9 mouse cellular contexts compared by ENCODE assay signal in the genomic region with DNA sequence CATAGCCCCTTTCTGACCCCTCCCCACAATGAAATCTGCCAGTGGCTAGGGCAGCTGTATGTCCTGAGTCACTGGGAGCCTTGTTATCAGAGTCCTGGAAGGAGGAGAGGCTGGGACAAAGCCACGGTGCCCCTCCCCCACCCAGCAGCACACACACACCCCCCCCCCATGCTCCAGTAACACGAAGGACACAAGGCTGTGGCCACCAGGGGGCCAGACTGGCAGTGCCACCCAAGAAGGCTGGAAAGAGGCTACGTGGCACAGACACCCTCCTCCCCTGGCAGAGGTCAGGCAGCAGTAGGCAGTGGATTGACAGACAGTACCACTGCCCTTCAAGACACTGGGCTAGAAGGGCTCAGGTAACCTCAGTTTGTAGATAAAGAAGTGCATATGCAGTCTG. TPM values are rescaled to one million over a fixed set of nuclear protein-coding genes. Genes with fewer than 3 reads are reported as not detected.
DNase-seq lines count a peak whose midpoint lies in the region; ATAC-seq and TF ChIP-seq lines count a peak whose summit lies in the region.
"Had no signal": no experiment of that assay in that cellular context is flagged by ENCODE, and none has a peak within 500 bp of the region (broad histone marks: within the 10 kb centered on the region; RNA-seq: fewer than 3 reads in every experiment).

No protein-coding gene starts in this region.

- no peaks in the 10 kb centered on the region for H3K36me3 ChIP-seq in hindbrain, embryonic 10.5 days
- no peaks in the 10 kb centered on the region for H3K36me3 ChIP-seq in hindbrain, embryonic 16.5 days (ENCODE audit: control insufficient read depth, insufficient read depth, low read length)
- H3K36me3 ChIP-seq in thymus, adult 2 months (ENCODE audit: control insufficient read depth, insufficient read depth, low read length), result no peaks in the 10 kb centered on the region
- no peaks in the 10 kb centered on the region for H3K36me3 ChIP-seq in embryonic facial prominence, embryonic 11.5 days (replicated peaks; ENCODE audit: control insufficient read depth, insufficient read depth, low read depth, low read length)
- H3K36me3 ChIP-seq in midbrain, embryonic 11.5 days (ENCODE audit: control insufficient read depth, insufficient read depth, low read length), result no peaks in the 10 kb centered on the region

- no peaks in the 10 kb centered on the region for H3K9me3 ChIP-seq in hindbrain, embryonic 10.5 days
- H3K9me3 ChIP-seq in hindbrain, embryonic 16.5 days (ENCODE audit: control insufficient read depth, low read length), result no peaks in the 10 kb centered on the region
- no peaks in the 10 kb centered on the region for H3K9me3 ChIP-seq in embryonic facial prominence, embryonic 11.5 days (replicated peaks; ENCODE audit: control insufficient read depth, low read length)
- no peaks in the 10 kb centered on the region for H3K9me3 ChIP-seq in midbrain, embryonic 11.5 days (ENCODE audit: control insufficient read depth, low read length)
- H3K9me3 ChIP-seq: limb, embryonic 13.5 days had no signal

- H3K4me3 ChIP-seq in hindbrain, embryonic 10.5 days, result no peak overlapping the region
- H3K4me3 ChIP-seq in hindbrain, embryonic 16.5 days (ENCODE audit: low read length), result no peak overlapping the region
- no peak overlapping the region for H3K4me3 ChIP-seq in thymus, adult 2 months (ENCODE audit: control insufficient read depth, insufficient read depth, low read length)
- H3K4me3 ChIP-seq in embryonic facial prominence, embryonic 11.5 days (ENCODE audit: low read depth, low read length), result no peak overlapping the region
- H3K4me3 ChIP-seq in cerebellum, adult 2 months (replicated peaks; ENCODE audit: insufficient read depth, low read depth, low read length), result no peak overlapping the region
- H3K4me3 ChIP-seq in midbrain, embryonic 11.5 days (ENCODE audit: low read depth, low read length), result no peak overlapping the region
- H3K4me3 ChIP-seq: limb, embryonic 13.5 days had no signal

- no peak for ATAC-seq in hindbrain, embryonic 16.5 days
- ATAC-seq in embryonic facial prominence, embryonic 11.5 days (replicated peaks; ENCODE audit: insufficient number of reproducible peaks, low FRiP score, low TSS enrichment, low read depth), result no peak
- ATAC-seq in midbrain, embryonic 11.5 days (ENCODE audit: low FRiP score), result no peak

- peaks cover 38% of the 10 kb centered on the region for H3K4me1 ChIP-seq in hindbrain, embryonic 10.5 days (replicated peaks)
- peaks cover 7% of the 10 kb centered on the region; the same call in 1 of the 2 replicates for H3K4me1 ChIP-seq in hindbrain, embryonic 16.5 days (ENCODE audit: control insufficient read depth, insufficient read depth, low read depth, low read length)
- peaks cover 2% of the 10 kb centered on the region; the same call in 1 of the 2 replicates for H3K4me1 ChIP-seq in thymus, adult 2 months (replicated peaks; ENCODE audit: control insufficient read depth, insufficient read depth, low read length)
- peaks cover 4% of the 10 kb centered on the region for H3K4me1 ChIP-seq in embryonic facial prominence, embryonic 11.5 days (ENCODE audit: control insufficient read depth, insufficient read depth, low read length)
- H3K4me1 ChIP-seq in cerebellum, adult 2 months (ENCODE audit: control insufficient read depth, insufficient read depth, low read length), result peaks cover 8% of the 10 kb centered on the region
- H3K4me1 ChIP-seq in midbrain, embryonic 11.5 days (ENCODE audit: control insufficient read depth, insufficient read depth, low read length), result peaks cover 6% of the 10 kb centered on the region; the same call in 1 of the 2 replicates

- TF ChIP-seq POLR2A in thymus, adult 2 months (IDR thresholded peaks at IDR 0.05; ENCODE audit: control insufficient read depth, extremely low read depth, insufficient read depth, low read length, poor library complexity), result no peak
- no peak for TF ChIP-seq POLR2A in cerebellum, adult 2 months (IDR thresholded peaks at IDR 0.05; ENCODE audit: borderline replicate concordance, insufficient read depth, low read length)

- H3K27ac ChIP-seq in hindbrain, embryonic 10.5 days, result peak overlapping the region; percentile 71
- H3K27ac ChIP-seq in hindbrain, embryonic 16.5 days (ENCODE audit: low read depth, low read length), result no peak overlapping the region
- no peak overlapping the region for H3K27ac ChIP-seq in thymus, adult 2 months (ENCODE audit: control insufficient read depth, insufficient read depth, low read length)
- no peak overlapping the region for H3K27ac ChIP-seq in embryonic facial prominence, embryonic 11.5 days (replicated peaks; ENCODE audit: low read depth, low read length)
- H3K27ac ChIP-seq in cerebellum, adult 2 months (ENCODE audit: insufficient read depth, low read length), result no peak overlapping the region
- H3K27ac ChIP-seq in midbrain, embryonic 11.5 days (ENCODE audit: low read depth, low read length), result no peak overlapping the region
- H3K27ac ChIP-seq: limb, embryonic 13.5 days had no signal

- DNase-seq in hindbrain, embryonic 10.5 days (ENCODE audit: low spot score), result peak; percentile 17
- peak; percentile 10 for DNase-seq in thymus, postnatal 0 days (ENCODE audit: low spot score)
- DNase-seq in thymus, adult 2 months, result no peak
- peak; percentile 40 for DNase-seq in embryonic facial prominence, embryonic 11.5 days (ENCODE audit: low spot score)
- peak; percentile 75 for DNase-seq in lung, postnatal 10 days
- no peak for DNase-seq in cerebellum, adult 2 months
- no peak for DNase-seq in midbrain, embryonic 11.5 days (ENCODE audit: low spot score, missing footprints)

- H3K4me2 ChIP-seq in hindbrain, embryonic 16.5 days (ENCODE audit: low read length), result no peak overlapping the region
- H3K4me2 ChIP-seq in embryonic facial prominence, embryonic 11.5 days (ENCODE audit: low read depth, low read length), result no peak overlapping the region
- no peak overlapping the region for H3K4me2 ChIP-seq in midbrain, embryonic 11.5 days
- H3K4me2 ChIP-seq: limb, embryonic 13.5 days had no signal

- 15% methylated on average over 3 of the region's 3 CpGs for WGBS in hindbrain, embryonic 10.5 days
- WGBS in hindbrain, embryonic 16.5 days, result 11% methylated on average over 3 of the region's 3 CpGs
- WGBS in thymus, adult 2 months, result 14% methylated on average over 3 of the region's 3 CpGs
- WGBS in embryonic facial prominence, embryonic 11.5 days, result 27% methylated on average over 3 of the region's 3 CpGs
- WGBS in cerebellum, adult 2 months, result 26% methylated on average over 3 of the region's 3 CpGs
- 11% methylated on average over 3 of the region's 3 CpGs for WGBS in midbrain, embryonic 11.5 days

- H3K9ac ChIP-seq in hindbrain, embryonic 16.5 days (ENCODE audit: low read depth, low read length), result no peak overlapping the region
- no peak overlapping the region for H3K9ac ChIP-seq in embryonic facial prominence, embryonic 11.5 days (replicated peaks; ENCODE audit: low read length)
- H3K9ac ChIP-seq in midbrain, embryonic 11.5 days (ENCODE audit: low read length), result no peak overlapping the region

- peaks cover 28% of the 10 kb centered on the region for H3K27me3 ChIP-seq in hindbrain, embryonic 10.5 days (ENCODE audit: insufficient read depth, poor library complexity, severe bottlenecking)
- no peaks in the 10 kb centered on the region; the same call in 1 of the 2 replicates for H3K27me3 ChIP-seq in hindbrain, embryonic 16.5 days (replicated peaks; ENCODE audit: control insufficient read depth, insufficient read depth, low read length)
- H3K27me3 ChIP-seq in thymus, adult 2 months (ENCODE audit: control insufficient read depth, insufficient read depth, low read length), result no peaks in the 10 kb centered on the region
- H3K27me3 ChIP-seq in embryonic facial prominence, embryonic 11.5 days (ENCODE audit: control insufficient read depth, insufficient read depth, low read length), result no peaks in the 10 kb centered on the region
- H3K27me3 ChIP-seq in cerebellum, adult 2 months (ENCODE audit: control insufficient read depth, insufficient read depth, low read length), result no peaks in the 10 kb centered on the region
- H3K27me3 ChIP-seq in midbrain, embryonic 11.5 days (ENCODE audit: control insufficient read depth, insufficient read depth, low read length), result no peaks in the 10 kb centered on the region; the same call in 1 of the 2 replicates

- TF ChIP-seq CTCF in thymus, adult 2 months (IDR thresholded peaks at IDR 0.05; ENCODE audit: borderline replicate concordance, control insufficient read depth, extremely low read depth, insufficient read depth, low read length, poor library complexity), result no peak
- TF ChIP-seq CTCF in cerebellum, adult 2 months (IDR thresholded peaks at IDR 0.05; ENCODE audit: borderline replicate concordance, insufficient read depth, low read depth, low read length), result no peak

RNA-seq across cellular contexts. Expression of a gene that starts 29.2 kb away (rescaled TPM):
- 1.9 and 2.0 TPM in 2 replicates for polyA plus RNA-seq in hindbrain, embryonic 10.5 days (2016; fragmentation: Nextera tagmentation; extraction: Ambion mirVana)
- 10.7 and 10.8 TPM in 2 replicates for polyA plus RNA-seq in hindbrain, embryonic 16.5 days (2015; fragmentation: Nextera tagmentation; extraction: Ambion mirVana)
- 0.91 and 1.4 TPM in 2 replicates for polyA plus RNA-seq in thymus, postnatal 0 days (2015; fragmentation: Nextera tagmentation; extraction: Ambion mirVana)
- polyA plus RNA-seq in thymus, adult 2 months (2012; rRNA removed), result 3.5 and 3.6 TPM in 2 replicates
- polyA plus RNA-seq in embryonic facial prominence, embryonic 11.5 days (2014; fragmentation: Nextera tagmentation; extraction: Ambion mirVana), result 2.0 and 2.4 TPM in 2 replicates
- polyA plus RNA-seq in cerebellum, adult 2 months (2012; rRNA removed), result 7.4 and 8.9 TPM in 2 replicates
- 1.1 and 1.4 TPM in 2 replicates for polyA plus RNA-seq in midbrain, embryonic 11.5 days (2014; fragmentation: Nextera tagmentation; extraction: Ambion mirVana)

RNA-seq across cellular contexts. Expression of a gene that starts 29.5 kb away (rescaled TPM):
- polyA plus RNA-seq in hindbrain, embryonic 10.5 days (2016; fragmentation: Nextera tagmentation; extraction: Ambion mirVana), result 0.14 TPM in 1 of 2 replicates, not detected in the other
- 0.20 TPM in 1 of 2 replicates, not detected in the other for polyA plus RNA-seq in hindbrain, embryonic 16.5 days (2015; fragmentation: Nextera tagmentation; extraction: Ambion mirVana)
- 0.13 TPM in 1 of 2 replicates, not detected in the other for polyA plus RNA-seq in thymus, postnatal 0 days (2015; fragmentation: Nextera tagmentation; extraction: Ambion mirVana)
- 2.2 TPM in 2 replicates for polyA plus RNA-seq in thymus, adult 2 months (2012; rRNA removed)
- not detected in 2 replicates for polyA plus RNA-seq in embryonic facial prominence, embryonic 11.5 days (2014; fragmentation: Nextera tagmentation; extraction: Ambion mirVana)
- polyA plus RNA-seq in cerebellum, adult 2 months (2012; rRNA removed), result 0.21 and 0.33 TPM in 2 replicates
- not detected in 2 replicates for polyA plus RNA-seq in midbrain, embryonic 11.5 days (2014; fragmentation: Nextera tagmentation; extraction: Ambion mirVana)

RNA-seq across cellular contexts. Expression of a gene that starts 34.2 kb away (rescaled TPM):
- 6.7 and 9.2 TPM in 2 replicates for polyA plus RNA-seq in hindbrain, embryonic 10.5 days (2016; fragmentation: Nextera tagmentation; extraction: Ambion mirVana)
- 3.0 and 3.8 TPM in 2 replicates for polyA plus RNA-seq in hindbrain, embryonic 16.5 days (2015; fragmentation: Nextera tagmentation; extraction: Ambion mirVana)
- 4.7 and 5.1 TPM in 2 replicates for polyA plus RNA-seq in thymus, postnatal 0 days (2015; fragmentation: Nextera tagmentation; extraction: Ambion mirVana)
- polyA plus RNA-seq in thymus, adult 2 months (2012; rRNA removed), result 15.0 and 15.6 TPM in 2 replicates
- polyA plus RNA-seq in embryonic facial prominence, embryonic 11.5 days (2014; fragmentation: Nextera tagmentation; extraction: Ambion mirVana), result 6.6 and 7.3 TPM in 2 replicates
- polyA plus RNA-seq in cerebellum, adult 2 months (2012; rRNA removed), result 8.4 and 10.3 TPM in 2 replicates
- polyA plus RNA-seq in midbrain, embryonic 11.5 days (2014; fragmentation: Nextera tagmentation; extraction: Ambion mirVana), result 4.8 and 4.9 TPM in 2 replicates

RNA-seq across cellular contexts. Expression of a gene that starts 43.3 kb away (rescaled TPM):
- polyA plus RNA-seq in hindbrain, embryonic 10.5 days (2016; fragmentation: Nextera tagmentation; extraction: Ambion mirVana), result 66.8 and 67.9 TPM in 2 replicates
- 66.8 and 66.9 TPM in 2 replicates for polyA plus RNA-seq in hindbrain, embryonic 16.5 days (2015; fragmentation: Nextera tagmentation; extraction: Ambion mirVana)
- polyA plus RNA-seq in thymus, postnatal 0 days (2015; fragmentation: Nextera tagmentation; extraction: Ambion mirVana), result 154 and 160 TPM in 2 replicates
- polyA plus RNA-seq in thymus, adult 2 months (2012; rRNA removed), result 315 and 327 TPM in 2 replicates
- polyA plus RNA-seq in embryonic facial prominence, embryonic 11.5 days (2014; fragmentation: Nextera tagmentation; extraction: Ambion mirVana), result 76.4 and 80.3 TPM in 2 replicates
- polyA plus RNA-seq in cerebellum, adult 2 months (2012; rRNA removed), result 89.3 and 93.8 TPM in 2 replicates
- 57.0 and 69.4 TPM in 2 replicates for polyA plus RNA-seq in midbrain, embryonic 11.5 days (2014; fragmentation: Nextera tagmentation; extraction: Ambion mirVana)

RNA-seq across cellular contexts. Expression of a gene that starts 56.7 kb away (rescaled TPM):
- polyA plus RNA-seq in hindbrain, embryonic 10.5 days (2016; fragmentation: Nextera tagmentation; extraction: Ambion mirVana), result 28.4 and 28.6 TPM in 2 replicates
- polyA plus RNA-seq in hindbrain, embryonic 16.5 days (2015; fragmentation: Nextera tagmentation; extraction: Ambion mirVana), result 28.9 and 29.9 TPM in 2 replicates
- 20.9 and 23.6 TPM in 2 replicates for polyA plus RNA-seq in thymus, postnatal 0 days (2015; fragmentation: Nextera tagmentation; extraction: Ambion mirVana)
- polyA plus RNA-seq in thymus, adult 2 months (2012; rRNA removed), result 6.1 and 6.3 TPM in 2 replicates
- polyA plus RNA-seq in embryonic facial prominence, embryonic 11.5 days (2014; fragmentation: Nextera tagmentation; extraction: Ambion mirVana), result 27.2 and 29.7 TPM in 2 replicates
- polyA plus RNA-seq in cerebellum, adult 2 months (2012; rRNA removed), result 16.3 and 17.6 TPM in 2 replicates
- polyA plus RNA-seq in midbrain, embryonic 11.5 days (2014; fragmentation: Nextera tagmentation; extraction: Ambion mirVana), result 28.1 and 28.4 TPM in 2 replicates

Comparison
In these comparisons a context has a peak if more than half of its experiments do, and no peak if none do; other contexts are left out.
1. DNase-seq: peak in hindbrain, embryonic 10.5 days (single experiment), thymus, postnatal 0 days (single experiment), embryonic facial prominence, embryonic 11.5 days (single experiment) and lung, postnatal 10 days (single experiment); none in thymus, adult 2 months (single experiment), cerebellum, adult 2 months (0 of 2) and midbrain, embryonic 11.5 days (single experiment).